Mouse (Mus musculus) cerebellum, adult 8-10 months (tissue): Measurements from ENCODE around the gene Slc30a2.
"Not testable (repeated sequence)": the region's sequence is repeated elsewhere in the genome, so short reads cannot be mapped to it uniquely, and the experiment has no call there.

Experiments
- DNase-seq: peaks from one replicate; pipeline ENCODE4 v3.0.0; 2022

The Slc30a2 gene

DNA sequence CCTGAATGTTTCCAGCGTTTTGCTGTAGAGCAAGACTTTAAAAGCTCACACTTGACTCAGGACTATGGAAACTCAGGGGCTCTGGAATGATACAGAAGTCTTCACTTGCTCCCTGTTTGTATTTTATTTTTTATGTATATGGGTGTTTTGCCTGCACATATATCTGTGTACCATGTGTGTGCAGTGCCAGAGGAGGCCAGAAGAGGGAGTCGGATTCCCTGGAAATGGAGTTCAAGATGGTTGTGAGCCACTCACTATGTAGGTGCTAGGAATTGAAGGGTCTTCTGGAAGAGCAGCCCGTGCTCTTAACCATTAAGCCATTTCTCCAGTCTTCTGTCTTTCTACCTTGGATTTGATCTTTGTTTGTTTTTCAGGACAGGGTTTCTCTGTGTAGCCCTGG, 21.5 kb upstream of the Slc30a2 start:
- DNase-seq = no peak

DNA sequence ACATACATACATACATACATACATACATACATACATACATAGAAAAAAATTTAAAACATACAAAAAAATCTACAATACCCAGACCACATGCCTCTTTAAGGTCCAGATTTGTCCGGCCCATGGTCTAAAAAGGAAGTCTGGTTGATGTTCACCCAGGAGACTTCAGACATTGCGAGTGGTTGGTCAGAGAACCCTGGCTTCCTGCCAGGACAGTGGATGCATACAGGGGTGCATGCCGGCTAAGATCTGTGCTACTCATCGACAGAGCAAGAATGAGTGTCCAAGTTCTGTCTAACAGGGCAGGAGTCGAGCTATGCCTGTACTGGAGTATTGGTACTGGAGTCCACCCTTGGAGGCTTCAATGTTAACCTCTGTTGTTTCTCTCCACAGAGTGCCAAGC, 18.3 kb upstream of the Slc30a2 start:
- no peak for DNase-seq

DNA sequence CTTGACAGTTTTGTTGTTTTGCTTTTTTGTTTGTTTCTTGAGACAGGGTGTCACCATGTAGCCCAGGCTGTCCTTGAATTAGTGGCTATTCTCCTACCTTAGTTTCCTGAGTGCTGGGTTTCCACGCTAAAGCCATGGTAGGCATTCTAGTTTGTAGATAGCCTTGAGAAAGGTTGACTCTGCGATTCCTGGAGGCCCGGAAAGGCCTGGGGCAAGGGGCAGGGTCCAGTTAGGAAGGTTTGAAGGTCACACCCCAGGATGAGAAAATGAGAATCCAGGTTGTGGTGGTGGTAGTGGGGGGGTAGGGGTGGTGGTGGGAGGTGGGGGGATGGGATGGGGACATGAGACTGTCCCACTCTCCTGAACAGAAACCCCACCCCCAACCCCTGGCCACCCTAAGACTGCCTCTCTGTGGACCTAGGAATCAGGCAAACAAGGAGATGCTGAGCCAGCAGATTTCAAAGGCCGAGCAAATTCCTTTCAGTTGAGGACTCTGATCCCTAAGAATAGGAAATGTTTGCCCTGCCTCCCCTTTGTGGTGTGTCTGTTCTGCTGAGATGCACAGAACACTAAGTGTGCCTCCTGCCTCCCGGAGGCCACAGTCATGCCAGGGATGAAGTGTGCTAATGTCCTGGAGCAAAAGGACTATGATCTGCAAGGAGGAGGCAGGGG, 16.0 kb upstream of the Slc30a2 start:
- no peak for DNase-seq

DNA sequence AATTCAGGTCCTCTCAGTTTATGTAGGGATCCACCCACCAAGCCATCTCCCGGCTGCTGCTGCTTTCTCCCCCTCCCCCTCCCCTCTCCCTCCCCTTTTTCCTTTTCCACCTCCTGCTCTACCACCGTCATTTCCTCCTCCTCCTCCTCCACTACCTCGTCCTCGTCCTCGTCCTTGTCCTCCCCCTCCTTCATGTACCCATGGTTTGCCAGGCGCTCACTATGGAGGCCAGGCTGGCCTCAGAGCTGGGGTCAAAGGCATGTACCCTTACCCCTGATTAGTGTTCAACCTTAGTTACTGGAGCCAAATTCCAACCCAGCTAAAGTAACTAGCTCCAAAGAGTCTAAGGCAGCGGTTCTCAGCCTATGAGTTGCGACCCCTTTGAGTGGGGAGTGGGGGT, 14.8 kb upstream of the Slc30a2 start:
- no peak for DNase-seq

DNA sequence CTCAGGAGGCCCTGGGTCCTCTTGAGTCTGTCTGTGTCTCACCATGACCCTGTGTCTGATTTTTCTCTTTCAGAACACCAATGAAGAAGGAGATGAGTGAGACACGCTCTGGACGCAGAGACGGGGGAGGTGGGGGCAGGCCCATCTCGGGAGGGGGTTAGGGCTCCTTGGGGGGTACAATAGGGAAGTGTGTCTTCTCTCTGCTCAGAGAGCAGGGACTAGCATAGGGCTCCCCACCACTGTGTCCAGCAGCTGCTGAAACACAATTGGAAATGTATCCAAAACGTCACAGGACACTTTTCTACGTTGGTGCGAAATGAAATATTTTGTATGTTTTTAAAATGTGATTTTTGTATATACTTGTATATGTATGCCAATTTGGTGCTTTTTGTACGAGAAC, 14.1 kb upstream of the Slc30a2 start:
- no peak for DNase-seq

DNA sequence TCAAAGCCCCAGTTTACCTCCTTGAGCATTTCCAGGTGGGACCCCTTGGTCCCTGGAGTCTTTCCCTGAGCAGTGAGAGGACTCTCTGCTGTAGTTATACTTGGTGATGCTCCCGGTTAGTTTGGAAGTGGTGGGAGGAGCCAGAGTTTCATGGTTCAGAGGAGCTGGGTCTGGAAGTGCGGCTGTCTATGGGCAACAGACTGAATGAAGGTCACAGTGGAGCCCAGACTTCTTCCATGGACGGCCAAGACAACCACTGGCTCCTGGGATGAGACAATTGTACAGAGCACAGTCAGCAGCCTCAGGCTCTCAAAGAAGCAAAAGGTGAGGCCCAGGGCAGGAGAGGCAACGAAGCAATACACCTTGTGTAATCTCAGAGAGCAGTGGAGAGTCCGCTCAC, 12.7 kb upstream of the Slc30a2 start:
- DNase-seq = no peak

DNA sequence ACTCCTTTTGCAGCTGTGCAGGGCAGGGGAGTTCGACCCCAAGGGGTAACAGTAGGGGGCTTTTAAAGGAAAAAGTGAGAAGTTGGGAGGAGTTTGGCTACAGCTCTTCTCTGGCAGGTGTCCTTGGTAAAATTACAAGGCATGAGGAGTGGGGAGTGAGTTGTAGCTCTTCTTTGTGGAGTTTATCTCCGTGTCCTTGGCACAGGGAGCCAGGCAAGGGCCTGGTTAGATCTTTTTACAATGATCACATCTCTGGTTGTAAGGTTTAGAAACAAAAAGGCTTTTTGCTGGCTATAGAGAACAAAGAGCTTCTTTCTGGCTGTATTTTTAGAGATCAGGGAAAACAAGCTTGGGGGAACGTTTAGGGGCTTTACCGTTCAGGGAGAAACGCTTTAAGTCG, 1.8 kb upstream of the Slc30a2 start:
- DNase-seq = not testable (repeated sequence)

DNA sequence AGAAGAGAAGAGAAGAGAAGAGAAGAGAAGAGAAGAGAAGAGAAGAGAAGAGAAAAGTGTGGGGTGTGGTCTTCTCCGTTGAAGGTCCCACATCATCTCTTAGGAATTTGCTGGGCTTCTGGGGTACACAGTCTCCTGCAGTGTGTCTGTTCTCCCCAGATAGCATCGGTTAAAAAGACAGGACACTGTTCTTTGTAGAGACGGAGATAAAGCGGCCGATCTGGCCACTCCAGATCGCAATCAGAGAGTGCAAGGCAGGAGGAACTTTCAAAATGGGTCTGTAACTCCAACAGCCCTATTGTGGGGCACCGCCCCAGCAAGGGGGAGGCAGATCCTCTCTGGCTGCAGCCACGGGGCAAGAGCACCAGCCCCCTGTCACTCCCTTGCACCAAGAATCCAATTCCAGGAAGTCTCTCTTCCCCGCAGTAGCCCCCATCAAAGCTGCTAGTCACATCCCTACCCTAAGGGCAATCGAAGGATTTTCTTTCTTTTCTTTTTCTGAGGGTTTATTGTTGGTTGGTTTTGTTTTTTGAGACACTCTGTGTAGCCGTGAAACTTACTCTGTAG, 685 bp upstream of the Slc30a2 start:
- no peak for DNase-seq

DNA sequence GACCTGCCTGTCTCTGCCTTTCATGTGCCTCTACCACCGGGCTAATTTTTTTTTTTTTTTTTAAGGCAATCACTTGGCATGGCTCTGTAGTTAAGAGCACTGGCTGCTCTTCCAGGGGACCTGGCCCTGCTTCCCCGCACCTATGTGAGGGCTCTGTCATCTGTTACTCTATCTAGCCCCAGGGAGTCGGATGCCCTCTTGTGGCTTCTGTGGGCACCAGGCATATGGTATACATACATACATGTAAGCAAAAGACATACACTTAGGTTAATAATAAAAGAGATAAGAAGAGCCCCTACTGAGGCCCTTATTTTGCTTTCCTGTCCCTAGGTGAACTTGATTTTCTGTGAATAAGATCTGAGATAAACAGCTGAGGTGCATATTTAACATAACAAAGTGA, 1.6 kb downstream of the Slc30a2 start:
- no peak for DNase-seq

DNA sequence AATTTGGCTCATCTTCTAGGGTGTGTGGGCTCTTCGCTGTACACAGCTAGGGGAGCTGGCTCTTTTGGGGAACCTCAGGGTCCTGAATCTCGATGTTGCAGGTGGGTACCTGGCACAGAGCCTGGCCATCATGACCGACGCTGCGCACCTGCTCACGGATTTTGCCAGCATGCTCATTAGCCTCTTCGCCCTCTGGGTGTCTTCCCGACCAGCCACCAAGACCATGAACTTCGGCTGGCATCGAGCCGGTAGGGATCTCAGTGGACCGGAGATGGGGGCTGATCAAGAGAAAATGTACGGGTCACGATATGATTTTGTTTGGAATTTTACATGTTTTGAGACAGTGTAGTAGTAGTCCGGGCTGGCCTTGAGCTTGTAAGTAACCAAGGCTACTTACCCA, 2.8 kb downstream of the Slc30a2 start:
- no peak for DNase-seq

DNA sequence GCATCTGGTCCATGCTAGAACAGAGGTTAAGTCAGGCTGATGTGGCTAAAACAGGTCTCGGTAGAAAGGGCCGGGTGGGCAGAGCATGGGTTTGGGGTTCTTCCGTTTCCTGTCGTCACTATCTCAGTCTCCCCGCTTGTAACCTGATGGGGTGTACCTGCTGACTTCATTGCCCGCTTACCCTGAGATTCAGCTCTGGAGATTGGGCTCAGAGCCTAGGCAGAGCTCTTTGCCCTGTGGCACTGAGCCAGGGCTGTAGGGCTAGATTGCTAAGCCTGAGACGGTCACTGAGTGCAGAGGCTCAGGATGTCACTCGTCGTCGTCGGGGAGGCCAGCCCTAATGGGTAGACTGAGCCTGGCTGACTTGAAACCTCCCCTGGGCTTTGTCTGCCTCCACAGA, 5.1 kb downstream of the Slc30a2 start:
- no peak for DNase-seq

DNA sequence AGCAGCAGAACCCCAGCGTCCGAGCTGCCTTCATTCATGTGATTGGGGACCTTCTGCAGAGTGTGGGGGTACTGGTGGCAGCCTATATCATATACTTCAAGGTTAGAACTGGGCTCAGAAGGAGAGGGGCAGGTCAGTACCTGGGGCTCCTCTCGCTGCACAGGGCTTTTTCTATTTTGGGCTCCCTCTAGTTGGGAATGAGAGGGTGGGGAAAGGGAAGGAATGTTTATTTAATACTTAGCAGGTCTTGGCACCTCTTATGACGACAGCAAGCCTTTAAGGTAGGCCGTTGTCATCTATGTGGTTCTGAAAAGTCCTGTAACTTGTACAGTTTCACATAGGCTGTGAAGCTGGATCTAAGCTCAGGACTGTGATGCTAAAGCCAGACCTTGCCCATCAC, 5.6 kb downstream of the Slc30a2 start:
- no peak for DNase-seq

DNA sequence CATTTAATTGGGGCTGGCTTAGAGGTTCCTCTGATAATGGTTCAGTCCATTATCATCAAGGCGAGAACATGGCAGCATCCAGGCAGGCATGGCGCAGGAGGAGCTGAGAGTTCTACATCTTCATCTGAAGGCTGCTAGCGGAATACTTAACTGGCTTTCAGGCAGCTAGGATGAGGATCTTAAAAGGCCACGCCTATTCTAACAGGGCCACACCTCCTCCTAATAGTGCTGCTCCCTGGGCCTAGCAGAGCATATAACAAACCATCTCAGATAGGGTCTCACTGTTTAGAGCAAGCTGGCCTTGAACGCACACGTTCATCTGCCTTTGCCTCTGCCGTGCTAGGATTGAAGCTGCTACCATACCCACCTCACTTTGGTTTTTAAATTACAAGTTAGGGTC, 6.8 kb downstream of the Slc30a2 start:
- DNase-seq = no peak

DNA sequence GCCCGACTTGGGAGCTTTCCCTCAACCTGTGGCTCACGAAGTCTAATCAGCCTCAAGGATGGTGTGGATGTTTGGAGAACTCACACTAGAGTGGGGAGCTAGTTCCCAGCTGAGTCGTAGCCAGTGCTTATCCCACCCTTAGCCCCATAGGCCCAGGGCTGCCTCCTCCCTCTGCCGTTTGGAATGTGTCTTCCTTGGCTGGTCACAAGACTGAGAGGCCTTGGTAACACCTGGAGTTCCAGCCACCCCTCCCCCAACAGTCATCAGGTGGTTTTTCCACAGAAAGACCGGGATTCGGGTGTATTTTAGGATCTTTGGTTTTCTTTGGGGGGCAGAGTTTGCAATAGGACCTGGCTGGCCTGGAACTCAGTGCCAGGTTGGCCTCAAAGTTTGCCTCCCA, 7.7 kb downstream of the Slc30a2 start:
- DNase-seq = no peak

DNA sequence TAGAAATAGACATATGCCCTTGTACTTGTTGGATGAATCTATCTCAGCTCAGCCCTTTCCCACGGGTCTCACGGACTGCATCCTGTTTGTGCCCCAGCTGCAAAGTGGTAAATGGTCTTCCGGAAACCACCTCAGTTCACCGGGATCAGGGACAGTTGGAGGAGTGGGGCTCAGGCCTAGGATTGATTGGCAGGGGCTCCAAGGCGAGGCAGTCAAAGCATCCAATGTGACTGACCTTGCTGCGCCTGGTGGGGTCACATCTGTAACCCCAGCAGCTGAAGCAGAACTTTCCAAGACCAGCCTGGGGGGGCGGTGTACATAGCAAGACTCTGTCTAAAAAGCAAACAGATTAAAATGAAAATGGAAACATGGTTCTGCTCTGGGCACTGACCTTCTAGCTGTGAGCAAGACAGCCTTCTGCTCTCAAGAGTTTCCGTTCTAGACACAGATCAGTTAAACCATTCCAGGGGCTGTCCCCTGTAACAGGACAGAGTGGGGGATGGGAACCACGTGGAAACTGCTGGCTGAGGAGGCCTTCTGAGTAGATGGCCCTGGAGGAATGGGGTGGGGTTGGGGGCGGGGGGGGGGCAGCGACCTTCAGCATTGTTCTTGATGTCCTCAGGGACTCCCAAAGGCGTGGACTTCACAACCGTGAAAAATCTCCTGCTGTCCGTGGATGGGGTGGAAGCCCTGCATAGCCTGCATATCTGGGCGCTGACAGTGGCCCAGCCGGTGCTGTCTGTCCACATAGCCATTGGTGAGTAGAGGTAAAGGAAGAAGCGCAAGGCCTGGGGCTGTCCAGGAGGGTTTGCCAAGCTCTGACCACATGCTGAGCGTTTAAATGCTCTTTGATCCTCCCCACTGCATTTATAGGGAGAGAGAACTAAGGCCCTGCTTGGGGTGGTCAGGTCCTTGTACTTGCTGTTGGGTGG, 8.6 kb downstream of the Slc30a2 start:
- DNase-seq = no peak

DNA sequence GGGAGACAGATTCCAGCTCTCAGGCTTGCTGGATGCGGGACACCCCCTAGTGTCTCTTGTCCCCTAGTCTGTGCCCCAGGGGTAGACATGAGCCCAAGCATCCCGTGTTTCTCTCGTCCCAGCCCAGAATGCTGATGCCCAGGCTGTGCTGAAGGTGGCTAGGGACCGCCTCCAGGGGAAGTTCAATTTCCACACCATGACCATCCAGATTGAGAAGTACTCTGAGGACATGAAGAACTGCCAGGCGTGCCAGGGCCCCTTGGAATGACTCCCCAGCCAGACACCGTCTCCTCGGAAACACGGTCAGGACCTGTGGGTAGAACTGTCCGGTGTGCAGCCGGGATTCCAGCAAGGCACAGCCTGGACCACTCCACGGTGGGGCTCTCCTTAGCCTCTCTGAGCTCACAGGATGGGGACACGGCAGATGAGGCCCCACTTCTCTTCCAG, 9.3 kb downstream of the Slc30a2 start:
- no peak for DNase-seq

DNA sequence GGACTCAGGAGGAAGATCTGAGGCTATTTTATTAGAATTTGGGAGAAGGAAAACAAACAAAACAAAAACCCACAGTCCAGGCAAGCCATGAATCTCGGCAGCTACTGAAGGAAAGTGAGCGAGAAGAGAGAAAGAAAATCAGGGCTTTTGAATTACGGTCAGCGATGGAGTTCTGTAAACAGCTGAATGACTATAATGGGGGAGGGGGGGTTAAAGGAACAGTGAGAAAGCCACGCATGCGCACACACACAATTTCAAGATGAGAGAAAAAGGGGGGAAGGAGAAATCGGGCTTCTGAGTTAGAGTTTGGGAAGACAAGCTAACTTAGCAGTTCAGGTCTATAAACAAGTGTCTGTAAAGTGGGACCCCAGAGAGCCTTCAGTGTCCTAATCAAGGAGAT, 9.9 kb downstream of the Slc30a2 start:
- DNase-seq = no peak

DNA sequence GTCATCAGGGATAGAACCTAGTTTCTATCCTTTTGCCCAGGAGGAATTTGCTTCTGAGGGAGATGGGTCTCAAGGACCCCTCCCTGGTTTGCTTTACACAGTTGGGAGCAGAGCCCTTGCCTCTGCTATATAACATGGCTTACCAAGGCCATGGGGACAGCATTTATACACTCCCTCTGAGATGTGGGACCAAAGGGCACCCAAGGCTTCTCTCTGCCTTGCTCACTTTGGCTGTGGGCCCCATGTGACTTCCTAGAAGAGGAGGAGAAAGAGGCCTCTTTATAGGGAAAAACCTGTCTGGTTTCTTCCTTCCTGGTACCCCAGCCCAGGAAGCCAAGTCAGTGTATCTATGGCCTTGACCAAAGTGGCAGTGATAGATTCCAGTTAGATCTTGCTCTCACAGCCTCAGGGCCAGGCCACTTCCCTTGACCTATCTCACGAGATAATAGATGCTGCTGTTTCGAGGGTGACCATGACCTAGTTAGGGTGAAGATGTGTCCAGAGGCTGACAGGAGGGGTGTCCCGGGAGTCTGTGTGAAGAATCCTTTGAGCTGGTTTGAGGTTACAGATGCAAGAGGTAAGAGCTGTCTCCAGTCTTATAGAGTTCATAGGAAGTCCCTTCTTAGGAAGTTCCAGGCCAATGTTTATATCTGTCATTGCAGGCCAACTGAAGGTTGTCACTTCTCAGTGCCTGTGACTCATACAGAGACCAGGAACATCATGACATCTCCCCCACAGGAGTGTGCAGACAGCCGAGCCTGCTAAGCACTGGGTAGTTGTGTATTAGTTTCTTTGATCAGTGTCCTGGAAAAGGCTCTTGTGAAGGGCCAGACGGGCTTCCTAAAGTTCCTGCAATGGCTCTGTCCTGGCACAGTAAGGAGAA, 10.8 kb downstream of the Slc30a2 start:
- no peak for DNase-seq

DNA sequence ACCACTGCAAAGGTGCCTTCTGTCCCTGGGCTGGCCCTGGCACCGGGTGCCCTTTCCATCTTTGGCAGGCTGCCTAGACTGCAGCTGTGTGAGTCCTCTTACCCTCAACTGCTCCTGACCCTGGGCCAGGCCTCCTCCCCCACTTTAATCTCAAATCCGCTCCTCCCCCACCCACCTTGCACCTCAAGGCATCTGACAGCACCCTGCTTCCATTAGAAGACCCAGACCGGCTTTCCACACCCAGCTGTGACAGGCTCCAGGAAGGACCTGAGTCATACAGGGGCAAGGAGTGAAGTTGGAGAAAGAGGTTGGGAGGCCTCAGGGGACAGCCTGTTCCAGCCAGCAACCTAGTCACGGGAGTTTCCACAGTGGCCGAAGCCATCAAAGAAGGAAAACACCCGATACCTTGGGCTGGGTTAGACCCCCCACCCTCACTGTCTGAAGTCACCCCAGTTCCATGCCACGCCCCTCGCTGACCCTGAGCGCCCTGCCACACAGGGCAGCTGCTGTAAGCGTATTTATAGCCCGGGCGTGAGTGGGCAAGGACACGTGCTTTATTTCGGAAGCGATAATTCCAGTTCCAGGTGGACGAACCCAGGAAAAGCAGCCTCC, 13.0 kb downstream of the Slc30a2 start:
- no peak for DNase-seq

DNA sequence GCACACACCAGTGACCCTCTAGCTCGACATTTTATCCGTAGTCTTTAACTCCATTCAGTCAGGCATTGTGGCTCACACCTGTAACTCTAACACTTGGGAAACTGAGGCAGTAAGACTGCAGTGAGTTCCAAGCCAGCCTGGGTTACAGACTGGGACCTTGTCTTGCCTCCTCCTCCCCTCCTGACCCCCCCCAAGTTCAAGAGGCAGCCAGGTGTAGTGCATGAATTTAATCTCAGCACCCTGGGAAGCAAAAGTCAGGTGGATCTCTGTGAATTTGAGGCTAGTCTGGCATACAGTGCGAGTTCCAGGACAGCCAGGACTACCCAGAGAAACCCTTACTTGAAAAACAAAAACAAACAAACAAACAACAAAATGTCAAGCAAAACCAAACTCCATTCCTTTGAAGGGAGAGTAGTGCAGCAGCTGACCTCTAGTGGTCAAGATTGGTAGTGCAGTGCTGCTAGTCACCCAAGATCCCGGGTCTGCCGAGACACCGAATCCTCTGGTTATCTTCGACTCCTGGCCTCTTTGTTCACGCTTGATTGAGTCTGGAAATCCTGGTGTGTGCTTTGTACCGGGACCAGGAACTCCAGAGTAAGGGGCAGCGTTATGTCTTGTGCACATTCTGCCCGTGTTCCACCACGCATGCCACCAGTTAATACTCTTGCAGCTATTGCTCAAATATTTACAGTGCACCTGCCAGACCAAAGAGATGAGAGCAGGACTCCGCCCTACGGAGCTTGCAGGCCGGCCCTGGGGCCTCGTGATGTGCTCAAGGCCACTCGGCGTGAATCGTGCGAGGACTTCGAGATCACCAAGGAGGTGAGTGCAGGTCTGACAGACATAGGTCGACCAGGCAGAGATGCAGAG, 13.8 kb downstream of the Slc30a2 start:
- peak; percentile 79 for DNase-seq

DNA sequence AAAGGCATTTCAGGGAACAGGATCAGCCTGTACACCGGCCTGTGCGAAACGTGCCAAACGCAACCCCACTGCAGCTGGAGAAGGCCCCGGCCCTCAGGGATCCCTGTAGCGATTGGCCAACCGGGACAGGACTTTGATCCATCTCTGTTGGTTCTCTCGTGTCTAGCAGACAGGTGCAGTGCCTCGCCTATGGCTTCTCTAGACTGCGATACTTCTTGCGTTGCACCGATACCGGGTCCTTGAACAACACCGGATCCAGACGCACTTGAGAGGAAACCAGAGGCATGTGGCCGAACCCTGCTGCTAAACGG, 14.4 kb downstream of the Slc30a2 start:
- DNase-seq = no peak

DNA sequence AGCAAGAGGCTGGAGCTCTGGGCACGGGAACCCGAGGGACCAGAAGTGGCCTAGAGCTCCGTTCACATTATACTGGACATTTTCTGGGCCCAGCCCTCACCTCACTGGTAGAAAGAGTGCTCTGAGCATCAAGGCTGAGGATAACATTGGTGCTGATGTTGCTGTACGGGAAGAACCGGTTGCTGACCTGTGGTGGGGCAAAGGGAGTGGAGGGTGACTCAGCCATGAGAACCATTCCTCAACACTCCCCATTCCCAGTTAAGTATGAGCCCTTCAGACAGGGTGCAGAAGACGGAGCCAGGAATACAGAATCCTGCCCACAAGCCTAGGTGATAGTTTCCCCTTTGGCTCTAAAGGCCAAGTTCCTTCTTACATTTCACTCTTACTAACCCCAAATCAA, 16.7 kb downstream of the Slc30a2 start:
- DNase-seq = no peak
